Mouse (Mus musculus) heart, adult 9 months (tissue): ENCODE results near the gene Ank3.

ENCODE experiments used
- DNase-seq, 2 experiments: peaks; one replicate each; pipeline ENCODE4 v3.0.0; 2022; ENCODE audit warnings: low spot score in 2 of 2

The Ank3 gene

DNA sequence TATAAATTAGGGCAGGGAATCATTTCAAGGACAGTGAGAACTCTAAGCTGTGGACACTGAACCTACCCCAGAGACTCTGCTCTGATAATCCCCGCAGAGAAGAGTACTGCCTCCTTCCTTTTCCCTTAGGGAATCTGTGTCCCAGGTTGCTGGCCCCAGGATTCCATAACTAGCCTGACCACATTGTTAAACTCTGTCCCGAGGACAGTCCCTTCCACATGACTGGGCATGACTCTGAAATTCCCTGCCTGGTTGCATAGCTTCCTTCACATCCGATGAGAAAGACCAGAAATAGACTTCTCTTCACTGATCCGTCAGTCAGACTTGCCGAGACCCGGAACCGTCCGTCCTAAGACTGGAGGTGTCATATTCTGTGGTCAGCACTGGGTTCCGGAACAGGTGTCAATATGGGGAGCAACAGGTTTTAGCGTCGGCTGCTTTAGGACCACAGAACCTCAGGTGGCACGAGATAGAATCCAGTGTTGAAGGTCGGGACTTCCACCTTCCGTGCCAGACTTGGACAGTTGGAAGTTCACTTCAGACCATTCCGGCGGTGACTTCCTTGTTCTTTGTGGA is 219.1 kb downstream of the Ank3 start:
- DNase-seq, result peak; percentile 23 to 28

DNA sequence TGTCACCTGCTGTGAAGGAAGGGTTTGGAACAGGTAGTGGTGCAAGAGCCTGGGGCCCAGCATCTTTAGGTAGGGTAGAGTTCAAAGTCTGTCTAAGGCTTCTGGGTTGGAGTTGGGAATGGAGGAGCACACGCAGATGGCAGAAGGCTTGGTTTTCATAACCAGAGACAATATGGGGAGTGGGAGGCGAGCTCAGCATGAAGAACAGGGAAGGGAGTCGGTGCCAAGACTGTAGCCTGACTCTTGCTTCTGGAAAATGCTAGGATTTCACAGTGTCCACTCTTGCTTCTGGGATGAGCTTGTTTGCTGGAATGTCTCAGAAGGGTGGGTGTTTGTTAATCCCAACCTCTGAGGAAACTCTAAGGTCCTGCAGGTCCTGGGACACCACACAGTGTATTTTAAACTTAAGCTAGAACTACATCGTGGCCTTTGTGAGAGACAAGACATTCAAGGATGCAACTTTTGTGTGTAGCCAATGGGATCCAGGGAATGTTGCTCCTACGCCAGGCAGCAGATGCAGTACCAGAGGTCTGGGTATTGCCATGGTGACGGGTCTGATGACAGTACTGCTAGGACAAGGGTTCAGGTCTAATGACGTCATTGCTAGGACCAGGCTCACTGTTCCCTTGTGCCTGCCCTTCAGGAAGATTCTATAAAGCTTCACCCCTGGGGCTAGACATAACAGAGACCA is 222.3 kb downstream of the Ank3 start:
- DNase-seq, result no peak

DNA sequence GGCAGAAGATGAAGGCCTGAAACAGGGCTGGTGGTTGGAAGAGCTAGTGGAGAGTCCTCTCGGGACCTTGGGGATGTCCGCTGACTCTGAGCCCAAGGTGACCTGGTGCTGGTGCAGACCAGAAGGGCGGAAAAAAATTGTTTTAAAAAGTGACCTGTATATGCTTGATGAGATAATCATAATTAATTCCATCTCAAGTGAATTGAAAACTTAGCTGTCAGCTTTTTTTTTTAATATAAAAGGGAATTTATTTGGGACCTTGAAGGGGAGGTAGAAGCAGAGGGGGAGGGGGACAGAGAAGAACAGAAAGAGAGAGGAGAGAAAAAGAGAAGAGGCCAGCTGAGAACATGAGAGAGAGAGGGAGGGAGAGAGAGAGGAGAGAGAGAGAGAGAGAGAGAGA is 229.2 kb downstream of the Ank3 start:
- no peak for DNase-seq

DNA sequence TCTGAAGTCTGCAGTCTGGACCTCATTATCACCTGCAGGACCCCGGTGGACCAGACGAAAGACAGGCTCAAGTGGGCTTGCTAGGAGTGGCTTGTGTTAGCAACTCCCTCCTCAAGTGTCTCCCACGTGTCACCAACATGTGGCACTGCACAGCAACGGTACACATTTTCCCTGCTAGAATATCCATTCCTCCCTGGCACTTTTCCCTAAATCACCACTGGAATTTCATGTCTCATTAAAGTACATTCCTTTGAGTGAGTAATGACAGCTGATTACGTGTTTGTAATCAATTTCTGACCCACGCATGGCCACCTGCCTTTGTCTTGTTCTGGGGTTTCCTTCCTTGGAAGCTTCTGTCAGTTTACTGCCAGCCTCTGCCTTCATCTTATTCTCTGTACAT is 230.2 kb downstream of the Ank3 start:
- DNase-seq, result no peak

DNA sequence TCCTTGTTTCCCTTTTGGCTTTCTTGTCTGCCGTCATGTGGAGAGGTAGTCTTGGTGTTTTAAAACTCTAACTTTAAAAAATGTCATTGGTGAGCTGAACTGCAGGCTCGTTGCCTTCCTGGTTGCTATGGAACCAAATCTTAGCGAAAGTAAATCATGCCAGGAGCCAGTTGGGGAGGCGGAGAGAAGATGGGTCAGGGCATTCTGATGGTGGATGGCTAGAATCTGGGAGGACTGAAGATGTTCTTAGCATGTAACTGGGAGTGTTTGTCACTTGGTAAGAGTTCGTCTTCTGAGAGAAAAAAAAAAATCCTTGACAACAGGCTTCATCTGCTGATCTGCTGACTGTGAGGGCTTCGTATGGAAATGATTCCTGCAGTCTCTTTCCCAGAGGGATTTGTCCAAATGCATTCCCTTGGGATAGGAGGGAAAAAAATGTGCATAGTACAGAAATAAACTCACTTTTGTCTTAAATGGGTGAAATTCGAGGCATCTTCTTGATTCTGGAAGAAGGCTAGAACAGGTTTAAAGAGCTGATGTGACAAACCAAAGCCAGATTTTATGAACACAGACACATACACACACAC is 232.3 kb downstream of the Ank3 start:
- DNase-seq, result no peak

DNA sequence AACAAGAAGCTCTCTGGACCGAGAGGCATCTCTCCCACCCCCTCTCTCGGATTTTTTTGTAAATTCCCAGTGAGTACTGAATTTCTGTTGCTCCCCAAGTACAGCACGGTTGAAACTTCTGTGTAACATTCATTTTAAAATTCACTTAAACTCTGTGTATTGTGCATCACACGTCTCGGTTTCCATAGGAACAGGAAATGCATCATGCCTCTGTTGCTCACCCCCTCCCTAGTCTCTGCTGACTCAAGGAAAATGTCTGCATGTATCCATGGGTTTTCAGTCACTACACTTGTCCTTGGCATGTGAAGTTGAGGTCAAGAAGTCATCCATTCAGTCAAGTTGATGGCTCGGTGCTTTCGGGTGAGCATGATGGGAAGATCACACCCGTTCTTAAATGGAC is 234.3 kb downstream of the Ank3 start:
- DNase-seq, result no peak

DNA sequence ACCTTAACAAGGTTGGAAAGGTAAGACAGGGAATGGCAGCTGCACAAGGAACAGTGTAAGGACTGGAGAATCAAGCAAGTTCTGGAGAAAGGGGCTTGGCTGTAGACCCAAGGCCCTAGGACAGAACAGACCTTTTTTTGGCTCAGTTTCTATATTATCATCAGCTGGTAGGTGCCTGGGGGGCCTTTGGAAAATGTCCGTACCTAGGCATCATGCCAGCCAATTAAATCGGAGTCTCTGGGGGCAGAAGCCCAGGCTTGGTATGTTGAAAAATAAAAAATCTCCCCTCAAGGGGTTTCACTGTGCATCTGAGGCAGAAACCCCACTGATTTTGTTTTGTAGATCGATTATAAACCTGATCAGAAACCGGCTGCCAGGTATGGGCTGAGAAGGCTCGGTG is 236.3 kb downstream of the Ank3 start:
- no peak for DNase-seq

DNA sequence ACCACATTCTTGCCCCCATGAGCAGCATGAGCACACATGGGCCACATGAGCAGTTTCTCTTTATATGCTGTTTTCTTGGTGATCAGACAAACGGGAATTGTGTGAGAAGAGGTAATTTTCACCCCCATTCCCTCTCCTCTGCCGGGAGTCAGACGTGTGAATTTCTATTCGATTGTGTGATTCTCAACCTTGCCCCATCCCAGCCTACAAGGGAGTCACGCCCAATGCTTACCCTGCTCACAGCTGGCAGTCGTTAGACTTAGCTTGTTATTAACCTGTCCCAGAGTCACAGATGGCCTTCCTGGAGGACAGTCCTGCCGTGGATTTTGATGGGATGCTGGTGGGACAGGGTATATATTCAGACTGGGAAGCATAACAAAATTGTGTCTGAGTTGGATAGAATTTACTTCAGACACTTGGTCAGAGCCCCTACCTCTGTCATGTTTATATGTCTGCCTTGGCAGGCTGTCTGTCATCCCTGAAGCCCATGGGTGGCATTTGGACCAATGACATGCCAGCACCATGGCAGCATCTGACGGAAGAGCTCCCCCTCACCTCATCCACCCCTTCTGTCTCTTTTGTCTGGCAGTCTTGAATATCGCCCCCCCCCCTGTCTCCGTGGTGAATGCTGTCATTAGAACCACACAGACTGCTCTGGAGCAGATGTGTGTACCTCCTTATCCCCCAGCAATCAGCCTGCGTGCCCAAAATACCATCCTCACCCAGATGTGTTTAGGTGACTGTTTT is 237.5 kb downstream of the Ank3 start:
- DNase-seq, result no peak

DNA sequence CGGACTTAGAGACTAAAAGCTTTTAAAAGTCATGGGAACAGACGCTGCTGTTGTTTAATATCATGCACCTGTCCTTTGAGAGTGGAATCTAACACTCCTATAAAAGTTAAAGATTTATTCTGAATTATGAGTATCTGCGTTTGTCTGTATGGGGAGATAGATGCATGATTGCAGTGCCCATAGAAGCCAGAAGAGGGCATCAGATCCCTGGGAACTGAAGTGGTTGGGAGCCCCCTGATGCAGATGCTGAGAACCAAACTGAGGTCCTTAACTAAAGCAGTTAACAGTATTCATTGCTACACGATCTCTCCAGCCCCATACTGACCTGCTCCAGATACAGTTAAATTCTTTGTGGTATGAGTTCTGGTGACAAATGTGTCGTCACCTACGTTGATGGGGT is 240.6 kb downstream of the Ank3 start:
- no peak for DNase-seq

DNA sequence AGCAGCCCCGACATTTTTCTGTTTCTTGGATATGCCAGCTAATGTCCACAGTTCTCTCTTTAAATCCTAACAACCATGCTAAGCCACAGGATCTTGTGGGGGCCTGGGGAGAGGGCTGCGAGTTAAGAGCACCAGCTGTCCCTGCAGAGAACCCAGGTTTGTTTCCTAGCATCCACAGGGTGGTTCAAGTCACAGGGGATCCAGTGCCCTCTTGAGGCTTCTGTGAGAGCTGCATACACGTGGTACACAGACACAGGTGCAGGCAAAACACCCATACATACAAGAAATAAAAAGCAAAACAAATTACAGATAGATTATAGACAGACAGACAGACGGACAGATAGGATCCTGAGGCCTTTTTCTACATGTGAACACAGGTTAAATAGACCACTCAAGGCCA is 242.0 kb downstream of the Ank3 start:
- no peak for DNase-seq

DNA sequence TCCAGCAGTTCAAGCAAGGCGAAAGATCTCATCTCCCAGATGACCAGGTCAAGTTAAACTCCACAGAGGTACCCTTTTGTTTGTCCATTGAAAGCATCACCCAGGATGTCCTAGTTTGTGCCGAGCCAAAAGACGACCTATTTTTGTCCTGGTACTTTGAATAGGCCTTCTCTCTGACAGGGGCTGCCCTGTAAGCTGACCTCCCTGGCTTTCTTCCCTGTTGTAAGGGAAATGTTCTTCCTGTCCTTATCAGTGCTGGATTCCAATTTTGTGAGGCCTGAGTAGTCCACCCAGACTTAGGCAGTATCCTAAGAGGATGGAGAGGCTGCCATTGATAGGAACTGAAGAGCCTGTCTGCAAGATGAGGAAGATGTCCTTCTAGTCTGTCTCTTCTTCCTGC is 244.9 kb downstream of the Ank3 start:
- peak; percentile 28 to 44 for DNase-seq

DNA sequence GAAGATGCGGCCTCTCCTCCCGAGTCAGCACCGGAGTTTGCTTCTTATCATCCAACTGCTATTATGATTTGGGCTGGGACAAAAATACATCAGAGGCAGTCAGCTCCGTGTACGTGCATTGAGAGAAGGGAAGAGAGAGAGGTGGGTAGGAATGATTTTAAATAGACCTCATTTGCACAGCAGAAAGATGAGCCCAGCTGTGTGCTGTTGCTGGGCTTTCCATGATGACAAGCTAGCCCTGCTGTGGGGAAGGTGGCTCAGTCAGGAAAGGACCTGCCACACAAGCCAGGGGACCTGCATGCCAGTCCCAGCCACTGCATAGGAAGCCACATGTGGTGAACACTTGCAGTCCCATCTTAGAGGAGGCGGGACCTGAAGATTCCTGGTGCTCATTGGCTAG is 245.4 kb downstream of the Ank3 start:
- no peak for DNase-seq

DNA sequence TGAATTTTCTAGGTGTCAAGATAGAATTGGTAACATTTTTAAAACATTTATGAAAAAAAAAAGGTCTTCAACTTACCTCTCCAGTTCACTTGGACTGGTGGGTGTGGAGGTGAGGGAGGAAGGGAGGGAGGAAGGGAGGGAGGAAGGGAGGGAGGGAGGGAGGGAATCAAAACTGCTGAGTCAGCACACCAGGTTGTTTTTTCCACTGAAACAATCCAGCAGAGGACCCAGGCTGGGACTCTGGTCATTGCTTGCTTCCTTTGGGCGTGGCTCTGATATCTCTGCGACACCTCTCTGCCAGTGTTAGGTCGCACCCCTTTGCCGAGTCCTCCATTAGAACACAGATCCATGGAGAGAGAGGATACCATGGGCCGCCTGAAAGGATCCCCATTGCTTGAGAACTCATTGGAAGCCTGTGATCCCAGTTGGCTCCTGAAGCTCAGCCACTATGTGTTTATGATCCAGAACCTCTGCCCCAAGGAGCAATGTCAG is 246.8 kb downstream of the Ank3 start:
- DNase-seq, result no peak

DNA sequence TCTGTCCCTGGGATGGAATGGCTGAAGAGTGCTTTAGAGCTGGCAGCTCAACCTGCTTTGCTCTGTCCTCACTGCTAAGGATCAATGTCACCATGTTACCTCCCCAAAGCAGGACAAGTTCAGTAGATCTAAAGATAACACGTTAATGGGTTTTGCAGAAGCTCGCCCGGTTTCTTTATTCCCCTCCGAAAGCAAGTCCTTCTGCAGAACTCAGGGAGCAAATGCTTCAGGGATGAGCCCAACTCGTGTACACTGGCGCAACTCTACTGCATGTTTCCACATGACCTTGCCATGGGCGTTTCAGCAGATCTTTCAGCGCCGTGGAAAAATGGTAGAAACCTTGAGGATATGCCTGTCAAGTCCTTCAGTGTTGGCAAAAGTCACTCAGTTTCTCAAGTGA is 247.4 kb downstream of the Ank3 start:
- DNase-seq, result no peak

DNA sequence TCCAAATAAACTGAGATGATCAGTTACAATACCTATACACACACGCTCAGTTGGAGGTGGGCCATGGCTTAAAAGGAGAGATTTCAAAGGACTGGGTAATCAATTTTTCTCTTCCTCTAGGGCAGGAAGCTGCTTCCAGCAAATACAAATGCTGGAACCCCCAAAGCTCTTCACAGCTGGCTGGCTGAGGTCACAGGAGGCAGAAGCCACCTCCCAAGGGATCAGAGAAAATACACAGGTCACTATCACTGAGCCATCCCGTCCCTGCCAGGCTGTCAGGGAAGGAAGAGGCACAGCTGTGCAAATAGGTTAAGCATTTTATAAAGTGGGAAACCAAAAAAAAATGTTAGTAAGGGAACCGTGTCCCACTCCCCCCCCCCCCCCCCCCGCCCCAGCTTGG is 251.5 kb downstream of the Ank3 start:
- DNase-seq, result no peak

DNA sequence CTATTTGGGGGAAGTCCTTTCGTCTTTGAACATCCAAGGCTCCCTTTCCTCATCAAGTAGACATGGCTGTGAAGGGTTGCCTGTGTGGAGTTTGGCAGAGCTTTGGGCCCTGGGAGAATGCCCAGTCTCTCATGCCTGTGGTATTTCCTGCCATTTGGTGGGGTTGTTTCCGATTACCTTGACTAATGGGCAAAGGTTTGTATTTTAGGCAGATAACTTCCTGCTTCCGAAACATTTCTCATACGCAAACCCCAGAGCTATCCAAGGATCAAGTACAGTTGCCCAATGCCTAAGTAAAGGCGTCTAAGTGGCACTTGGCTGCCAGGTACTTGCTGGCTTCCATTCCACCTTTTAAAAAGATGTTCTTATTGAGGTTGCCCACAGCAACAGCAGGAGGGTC is 254.1 kb downstream of the Ank3 start:
- DNase-seq, result peak; percentile 51 to 62

DNA sequence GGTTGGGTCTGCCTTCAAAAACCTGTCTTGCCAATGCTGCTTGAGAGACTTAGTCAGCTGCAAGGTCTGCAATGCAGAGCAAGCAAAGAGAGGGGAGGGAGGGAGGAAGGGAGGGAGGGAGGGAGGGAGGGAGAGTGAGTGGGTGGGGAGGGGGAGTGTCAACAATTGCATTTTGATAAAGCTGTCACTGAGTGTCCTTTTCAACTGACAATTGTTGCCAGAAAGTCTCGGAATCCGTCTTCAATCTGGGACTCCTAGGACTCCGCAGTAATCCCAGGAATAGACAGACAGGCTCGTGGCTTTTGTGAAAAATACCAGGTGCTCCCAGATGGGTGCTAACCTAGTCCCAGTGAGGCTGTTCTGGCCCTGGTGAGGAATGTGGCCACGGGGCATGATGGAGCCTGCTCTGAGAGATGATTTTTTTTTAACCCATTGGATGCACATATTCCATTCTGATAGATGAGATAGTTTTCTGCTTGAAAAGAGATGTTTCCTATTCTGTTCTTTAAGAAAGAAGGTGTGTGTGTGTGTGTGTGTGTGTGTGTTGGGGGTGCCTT is 254.6 kb downstream of the Ank3 start:
- DNase-seq, result no peak

DNA sequence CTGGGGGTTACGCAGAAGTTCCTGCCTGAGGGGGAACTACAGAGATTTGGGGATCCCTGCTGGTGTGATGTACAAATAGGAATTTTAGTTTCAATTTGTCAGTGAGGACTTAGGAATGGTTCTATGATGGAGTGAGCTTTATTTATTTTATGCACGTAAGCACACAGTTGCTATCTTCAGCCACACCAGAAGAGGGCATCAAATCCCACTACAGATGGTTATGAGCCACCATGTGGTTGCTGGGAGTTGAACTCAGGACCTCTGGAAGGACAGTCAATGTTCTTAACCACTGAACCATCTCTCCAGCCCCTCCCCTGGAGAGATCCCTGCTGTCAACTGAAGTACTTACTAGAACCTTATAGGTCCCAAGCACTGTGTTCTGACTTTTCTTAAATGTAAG is 255.6 kb downstream of the Ank3 start:
- no peak for DNase-seq

DNA sequence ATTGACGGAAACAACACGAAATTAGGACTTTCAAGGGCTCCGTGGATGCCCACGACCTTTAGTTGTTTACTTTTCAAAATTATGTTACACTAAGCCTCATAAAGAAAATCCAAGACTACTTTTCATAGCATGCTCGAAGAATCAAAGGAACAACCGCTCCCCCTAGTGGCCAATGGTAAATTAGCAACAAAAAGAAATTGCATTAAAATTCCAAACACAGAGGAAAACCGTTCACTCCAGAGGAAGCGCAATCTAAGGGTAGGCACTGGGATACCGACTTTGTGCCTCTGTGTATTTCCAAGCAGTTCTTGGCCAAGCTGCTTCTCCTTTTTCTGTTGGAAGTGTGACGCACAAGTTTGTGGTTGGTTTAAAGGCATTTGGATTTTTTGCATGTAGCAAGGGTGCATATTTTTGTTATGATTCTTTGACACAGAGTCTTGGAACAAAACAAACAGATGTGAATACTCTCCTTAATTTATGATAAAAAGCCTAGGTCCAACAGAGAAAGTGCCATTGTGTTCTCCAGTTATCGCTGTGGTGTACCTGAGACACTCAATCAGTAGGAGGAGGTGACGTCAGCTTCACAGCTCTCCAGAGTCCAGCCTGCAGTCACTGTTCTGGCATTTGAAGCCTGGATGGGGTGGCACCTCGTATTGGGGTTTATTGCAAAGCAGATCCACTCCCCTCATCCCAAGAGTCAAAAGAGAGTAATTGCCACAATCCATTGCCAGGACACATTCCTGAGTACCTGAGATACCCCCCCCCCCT is 256.5 kb downstream of the Ank3 start:
- peak in 1 of 2 experiments; percentile 48 for DNase-seq

DNA sequence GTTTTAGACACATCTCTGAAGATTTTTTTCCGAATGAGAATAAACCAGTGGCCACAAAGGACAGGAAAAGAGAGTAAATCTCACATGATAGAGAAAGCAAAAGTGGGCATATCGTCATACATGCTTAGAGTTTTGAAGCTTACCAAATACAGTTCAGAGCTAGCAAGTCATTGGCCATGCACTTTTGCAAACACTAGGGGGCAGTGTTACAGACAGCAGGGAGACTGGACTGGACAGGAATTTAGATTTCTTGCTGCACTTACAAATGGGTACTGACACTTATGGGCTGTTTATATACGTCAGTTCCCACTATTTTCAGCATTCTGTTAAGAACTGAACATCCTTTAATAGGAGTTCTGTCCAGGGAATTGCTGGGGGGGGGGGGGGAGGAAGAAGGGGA is 257.7 kb downstream of the Ank3 start:
- peak; percentile 18 to 35 for DNase-seq

DNA sequence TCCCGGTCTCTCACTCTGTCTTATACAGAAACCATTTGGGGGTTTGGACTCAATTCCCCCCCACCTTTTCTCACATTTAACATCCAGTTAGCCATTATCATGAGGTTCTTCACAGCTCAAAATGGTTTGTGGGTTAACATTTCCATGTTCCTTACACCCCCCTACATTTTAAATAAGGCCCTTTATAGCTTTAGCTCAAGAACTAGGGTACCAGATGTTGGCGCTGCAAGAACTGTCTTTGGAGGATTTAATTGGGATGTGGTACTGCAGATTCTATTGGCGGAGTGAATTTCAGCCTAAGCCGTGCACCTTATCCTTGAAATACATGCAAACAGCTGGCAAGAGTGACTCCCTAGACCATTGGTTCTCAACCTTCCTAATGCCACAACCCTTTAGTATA is 261.2 kb downstream of the Ank3 start:
- DNase-seq, result no peak

DNA sequence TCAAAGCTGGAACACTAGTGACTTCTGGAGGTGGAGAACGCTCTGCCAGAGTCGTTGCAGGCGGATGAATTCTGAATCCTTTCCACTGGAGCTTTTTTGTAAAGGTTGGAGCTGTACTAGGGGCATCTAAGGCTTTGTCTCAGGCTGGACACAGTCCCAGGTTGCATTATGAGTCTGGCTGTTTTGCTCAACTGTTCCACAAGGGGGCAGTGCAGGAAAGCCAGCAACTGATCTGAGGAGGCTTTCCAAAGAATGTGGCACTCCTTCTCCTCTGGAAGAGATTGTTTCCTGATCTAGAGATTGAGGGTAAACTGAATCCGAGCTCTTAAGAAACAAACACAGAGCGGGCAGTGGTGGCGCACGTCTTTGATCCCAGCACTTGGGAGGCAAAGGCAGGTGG is 263.8 kb downstream of the Ank3 start:
- peak in 1 of 2 experiments; percentile 54 for DNase-seq
